Mouse (Mus musculus) right cerebral cortex, postnatal 36 days (tissue): ENCODE measurements at regions not wholly inside any gene's neighbourhood (a gene's known extent, or its start where the extent isn't known, plus 50 kb on each side); places are given as distances from the start of the nearest gene placed in this dataset.

Experiments used
- DNase-seq, 2 experiments: peaks; one replicate each; pipeline ENCODE4 v3.0.0; 2022; ENCODE audit warnings: low spot score in 2 of 2, mixed read lengths in 1 of 2

DNA sequence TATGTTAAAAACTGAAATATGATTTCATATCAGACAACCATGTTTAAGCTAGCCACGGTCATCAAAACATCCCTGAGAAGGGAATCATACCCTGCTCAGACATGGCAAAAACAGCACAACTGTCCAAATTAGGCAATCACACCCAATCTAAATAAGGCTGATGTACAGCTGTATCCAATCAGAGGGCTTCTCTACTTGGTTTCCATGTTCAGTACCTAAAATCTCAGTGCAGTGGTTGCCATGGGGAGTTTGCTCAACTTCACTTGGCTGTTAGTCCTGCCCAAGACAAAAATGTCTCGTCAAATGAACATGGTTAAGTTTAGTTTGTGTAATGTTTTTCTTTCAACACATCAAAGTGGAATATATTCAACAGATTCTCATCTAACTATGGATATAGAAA is 987.0 kb downstream of the Cdh9 start:
- DNase-seq = no peak

DNA sequence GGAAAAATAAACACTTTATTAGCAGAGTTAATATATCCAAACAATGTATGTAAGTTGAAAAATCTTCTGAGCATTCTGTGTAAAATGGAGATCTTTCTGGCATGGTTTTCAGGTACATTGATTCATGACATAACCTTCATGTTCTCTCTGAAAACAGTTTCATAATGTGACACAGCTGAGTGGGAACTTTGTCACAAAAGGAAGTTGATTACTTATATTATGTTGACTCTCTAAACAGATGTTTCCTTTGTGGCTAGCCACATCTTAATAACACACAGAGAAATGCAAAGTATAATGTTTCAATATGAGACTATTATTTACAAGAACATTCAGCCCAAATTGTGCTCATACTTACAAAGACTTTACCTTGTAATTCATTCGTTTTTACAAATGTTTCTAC is 1002.1 kb downstream of the Cdh9 start:
- no peak for DNase-seq

DNA sequence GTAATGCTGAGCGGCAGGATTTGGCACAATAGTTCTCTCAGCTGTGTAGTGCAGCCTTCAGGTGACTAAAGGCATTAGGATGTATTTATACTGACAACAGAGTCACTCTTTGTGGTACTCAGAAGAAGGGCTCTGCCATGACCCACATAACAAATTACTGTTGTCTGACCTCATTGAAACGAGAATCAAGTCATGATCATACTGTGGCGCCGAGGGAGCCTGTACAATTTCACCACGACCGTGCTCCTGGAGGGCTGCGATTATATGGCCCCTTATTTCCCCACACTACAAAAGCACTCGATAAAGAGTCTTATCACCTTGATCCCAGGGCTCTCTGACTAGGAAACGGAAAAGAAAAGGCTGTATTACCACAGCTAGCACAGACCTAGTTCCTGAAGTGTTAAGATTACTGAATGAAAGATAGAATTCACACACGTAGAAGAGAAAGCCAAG is 1041.7 kb downstream of the Cdh9 start:
- no peak for DNase-seq

DNA sequence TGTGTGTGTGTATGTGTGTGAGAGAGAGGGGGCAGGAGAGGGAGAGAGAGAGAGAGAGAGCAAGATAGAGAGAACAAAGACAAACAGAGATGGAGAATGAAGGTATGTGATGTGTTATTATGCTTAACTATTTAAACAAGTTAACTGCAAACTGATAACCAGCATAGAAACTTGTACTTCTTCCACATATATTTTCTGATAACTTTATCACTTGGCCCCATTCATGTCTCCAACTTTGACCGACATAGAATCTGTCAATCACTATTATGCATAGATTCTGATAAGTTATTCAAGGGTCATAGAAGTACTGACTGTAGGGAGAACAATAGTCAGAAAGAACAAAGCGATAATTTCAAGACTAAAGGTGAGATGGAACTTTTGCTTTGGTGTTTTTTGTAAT is 1039.0 kb upstream of the Cdh10 start:
- no peak for DNase-seq

DNA sequence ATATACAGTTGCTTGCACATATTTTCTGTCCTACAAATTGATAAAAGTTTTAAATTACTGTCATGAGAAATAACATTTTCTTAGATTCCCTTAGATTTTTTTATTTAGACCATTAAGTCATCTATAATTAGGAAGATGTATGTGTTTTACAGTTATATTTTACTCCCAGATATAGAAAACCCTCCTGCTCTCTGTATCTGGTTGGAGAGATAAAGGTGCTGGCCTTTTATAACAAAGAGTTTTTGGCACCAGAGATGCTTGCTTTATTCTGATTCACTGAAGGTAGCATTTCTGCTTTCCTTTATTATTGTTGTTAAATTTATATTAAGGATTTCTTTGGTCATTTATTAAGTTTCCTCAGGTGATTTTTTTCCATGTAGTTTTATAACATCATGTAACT is 1035.4 kb upstream of the Cdh10 start:
- DNase-seq = no peak

DNA sequence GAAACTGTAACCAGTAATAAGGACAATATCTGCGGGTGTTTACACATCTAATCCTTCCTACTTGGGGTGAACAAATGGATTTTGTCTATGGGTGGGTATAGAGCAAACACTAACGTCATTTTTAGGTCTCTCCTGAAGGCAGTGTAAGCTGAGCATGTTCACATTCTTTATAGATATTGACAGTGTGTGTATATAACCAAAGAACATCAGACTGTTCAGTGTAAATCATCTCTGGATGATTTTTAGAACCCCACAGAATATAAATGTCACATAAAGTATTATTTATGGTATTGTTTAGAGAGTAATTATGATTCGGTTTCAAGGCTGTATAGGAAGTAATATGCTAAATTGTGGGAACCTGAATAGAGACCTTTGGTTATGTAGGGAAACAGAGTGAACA is 1021.2 kb upstream of the Cdh10 start:
- no peak for DNase-seq

DNA sequence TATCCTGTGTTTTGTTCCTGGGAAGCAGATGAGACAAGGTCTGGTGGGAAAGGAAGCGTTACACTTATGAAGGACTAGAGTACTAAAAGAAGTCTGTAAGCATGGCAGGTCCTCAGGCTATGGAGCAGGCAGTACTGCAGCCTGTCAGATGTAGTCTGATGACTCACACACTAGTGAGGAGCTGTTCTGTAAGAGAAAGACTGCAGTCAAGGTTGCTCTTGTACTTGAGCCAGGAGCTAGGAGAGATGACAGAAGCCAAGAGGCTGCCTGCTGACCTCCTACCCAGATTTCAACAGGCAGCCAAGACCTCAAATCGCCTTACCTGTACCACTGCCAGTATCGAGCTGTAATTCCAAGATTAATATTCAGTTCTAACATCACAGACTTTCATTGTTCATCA is 1017.3 kb upstream of the Cdh10 start:
- no peak for DNase-seq

DNA sequence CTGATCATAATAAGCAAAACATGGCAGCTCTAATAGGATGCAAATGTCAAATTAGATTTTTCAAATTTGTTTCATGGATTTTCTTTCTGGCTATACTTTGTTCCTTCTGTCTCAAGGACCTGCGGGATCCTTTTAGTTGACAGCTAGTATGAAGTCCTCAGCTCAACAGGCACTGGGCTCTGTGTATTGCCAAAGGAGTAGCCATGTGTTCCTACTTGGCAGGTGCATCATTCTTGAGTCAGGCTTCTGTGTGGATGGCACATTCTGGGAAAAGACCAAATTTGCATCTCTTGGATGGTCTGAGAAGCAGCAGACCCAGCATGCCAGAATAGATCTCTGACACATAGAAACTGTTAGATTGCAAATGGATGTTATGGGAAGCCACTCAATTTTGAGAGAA is 1015.6 kb upstream of the Cdh10 start:
- DNase-seq = no peak

DNA sequence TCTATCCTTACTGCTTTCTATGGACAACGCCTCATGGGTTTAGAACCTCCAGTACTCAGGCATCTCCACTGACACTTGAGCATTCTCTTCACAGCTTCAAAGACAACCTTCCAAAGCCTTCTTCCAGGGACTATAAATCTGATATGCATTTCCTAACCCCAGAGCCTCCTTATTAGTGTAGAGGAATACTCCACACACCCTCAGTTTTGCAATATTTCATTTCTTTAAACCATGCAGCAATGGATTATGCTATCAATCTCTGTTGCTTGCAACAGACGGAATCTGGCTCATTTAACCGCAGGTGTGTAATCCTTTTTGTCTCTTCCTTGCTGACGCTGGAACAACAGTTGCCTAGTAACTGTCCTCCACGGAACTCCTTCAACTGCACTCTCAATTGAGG is 988.4 kb upstream of the Cdh10 start:
- DNase-seq = no peak

DNA sequence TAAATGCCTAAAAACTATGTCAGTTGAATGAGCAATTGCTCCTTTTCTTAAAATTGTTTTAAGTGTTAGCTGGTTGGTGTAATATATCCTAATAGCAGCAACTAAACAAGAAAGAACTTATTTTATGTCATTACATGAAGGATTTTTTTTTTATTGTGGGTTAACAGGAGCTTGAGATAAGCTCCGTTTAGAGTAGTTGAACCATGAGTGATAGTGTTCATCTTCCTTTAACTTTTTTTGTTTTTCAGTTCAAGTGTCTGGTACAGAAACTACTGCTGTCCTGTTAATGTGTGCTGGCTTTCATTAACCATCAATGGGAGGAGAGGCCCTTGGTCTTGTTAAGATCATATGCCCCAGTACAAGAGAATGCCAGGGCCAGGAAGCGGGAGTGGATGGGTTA is 986.8 kb upstream of the Cdh10 start:
- no peak for DNase-seq

DNA sequence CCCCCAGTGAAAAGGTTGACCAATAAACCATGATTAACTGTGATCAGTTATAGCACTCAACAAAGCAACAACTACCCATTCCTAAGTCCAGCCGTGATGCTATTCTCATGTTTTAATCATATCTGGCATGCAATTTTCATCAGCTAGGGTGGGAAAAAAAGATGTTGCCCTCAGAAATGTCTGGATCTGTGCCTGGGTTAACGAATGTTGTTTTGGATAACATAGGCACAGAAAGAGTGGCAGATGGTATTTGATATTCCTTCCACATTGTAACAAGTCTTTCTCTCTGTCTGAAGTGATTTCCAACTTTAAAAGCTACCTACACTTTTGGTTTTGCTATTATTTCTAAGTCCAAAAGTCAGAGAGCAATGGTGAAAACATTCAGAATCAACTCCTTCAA is 938.6 kb upstream of the Cdh10 start:
- no peak for DNase-seq

DNA sequence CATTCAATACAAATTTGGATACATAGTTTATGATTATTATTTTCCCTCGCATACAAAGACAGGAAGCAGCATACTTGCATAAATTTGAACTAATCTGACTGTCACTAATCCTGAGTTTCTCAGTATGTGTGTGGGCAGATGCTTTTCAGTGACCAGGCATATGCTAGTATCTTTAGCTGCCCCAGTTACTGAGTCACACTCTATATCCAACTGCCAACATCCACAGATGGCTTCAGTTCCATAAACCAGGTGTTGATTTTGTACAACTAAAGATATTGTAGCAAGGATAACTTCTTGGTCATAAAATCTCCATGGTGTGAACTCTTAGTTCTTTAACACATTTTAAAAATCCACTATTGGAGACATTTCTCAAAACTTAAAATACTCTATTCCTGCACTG is 929.4 kb upstream of the Cdh10 start:
- DNase-seq = peak; percentile 3 to 51

DNA sequence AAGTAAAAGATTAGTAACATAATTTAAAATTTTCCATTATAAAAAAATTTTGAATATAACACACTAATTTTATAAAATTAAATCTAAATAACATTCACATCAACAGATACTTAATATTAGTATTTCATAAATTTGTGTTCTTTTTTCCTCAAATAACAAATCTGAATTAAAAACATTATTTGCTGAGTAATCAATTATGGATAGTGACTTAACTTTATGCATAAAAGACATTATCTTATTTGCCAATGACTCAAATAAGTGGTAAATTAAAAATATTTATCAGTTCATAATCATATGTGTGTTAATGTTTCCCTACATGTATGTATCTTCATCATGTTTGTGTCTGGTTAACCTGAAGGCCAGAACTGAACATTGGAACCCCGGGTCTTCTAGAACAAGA is 918.7 kb upstream of the Cdh10 start:
- no peak for DNase-seq

DNA sequence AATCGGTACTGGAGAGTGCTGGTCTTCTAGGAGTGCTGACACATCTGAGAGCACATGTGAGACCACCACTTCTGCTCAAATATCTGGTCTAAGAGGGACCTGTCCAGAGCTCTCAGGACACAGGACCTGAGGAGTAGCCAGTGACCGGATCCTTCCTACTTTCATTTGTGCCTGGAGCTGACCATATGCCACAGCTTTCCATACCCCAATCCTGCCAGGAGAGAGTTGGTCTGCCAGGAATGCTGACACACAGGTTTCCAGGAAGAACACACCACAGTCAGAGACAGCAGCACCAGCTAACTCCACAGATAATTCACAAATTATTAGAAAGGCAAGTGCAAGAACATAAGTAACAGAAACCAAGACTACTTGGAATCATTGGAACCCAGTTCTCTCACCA is 906.5 kb upstream of the Cdh10 start:
- DNase-seq = no peak

DNA sequence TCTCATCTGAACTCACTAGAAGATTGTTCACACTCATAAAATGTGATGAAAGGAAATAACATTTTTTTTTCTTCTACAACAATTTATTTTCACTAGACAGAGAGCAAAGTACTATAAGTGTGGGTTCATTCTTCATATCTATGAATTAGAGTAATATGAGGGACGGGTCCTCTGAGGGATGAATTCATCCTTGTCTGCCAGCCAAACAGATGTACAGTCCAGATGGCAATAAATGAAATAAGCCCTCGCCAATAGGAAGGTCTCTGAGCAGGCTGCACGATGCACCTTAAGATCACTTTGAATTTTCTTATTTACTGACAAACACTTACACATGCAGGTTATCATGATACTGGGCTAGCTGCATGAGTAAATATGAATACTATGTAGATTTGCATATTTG is 886.2 kb upstream of the Cdh10 start:
- DNase-seq = no peak

DNA sequence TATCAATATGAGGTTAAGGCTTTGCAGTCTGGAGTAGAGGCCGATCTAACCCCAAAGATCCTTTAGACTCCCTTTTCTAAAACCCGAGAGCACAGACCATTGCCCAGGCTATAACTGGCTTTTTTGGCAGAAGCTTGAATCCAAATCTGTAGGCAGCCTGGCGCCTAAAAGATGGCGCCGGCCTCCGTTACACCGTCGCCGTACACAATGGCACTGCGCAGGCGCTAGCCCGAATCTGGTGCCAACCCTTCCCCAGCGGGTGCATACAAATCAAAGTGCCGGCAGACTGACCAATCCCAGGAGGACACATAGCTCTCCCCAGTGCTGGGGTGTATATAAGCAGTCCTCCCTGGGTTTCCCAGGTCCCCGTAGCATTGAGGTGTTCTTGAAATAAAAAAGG is 884.9 kb upstream of the Cdh10 start:
- no peak for DNase-seq

DNA sequence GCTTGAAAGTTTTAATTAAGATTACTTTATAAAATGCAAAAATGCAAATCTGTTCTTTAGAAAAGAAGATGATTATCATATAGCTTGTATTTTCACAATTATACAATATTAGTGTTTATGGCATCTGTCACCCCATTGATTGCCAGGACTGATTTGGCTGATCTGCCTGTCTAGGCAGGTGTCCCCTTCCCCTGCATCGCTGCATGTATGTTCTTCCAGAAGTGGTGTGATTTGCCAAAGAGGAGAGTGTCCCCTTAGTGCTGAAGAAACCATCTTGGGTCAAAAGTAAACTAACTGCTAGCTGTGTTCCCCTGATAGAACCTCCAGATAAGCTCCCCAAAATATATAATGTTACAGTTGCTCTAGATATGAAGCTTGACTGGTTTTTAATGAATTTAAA is 883.3 kb upstream of the Cdh10 start:
- no peak for DNase-seq

DNA sequence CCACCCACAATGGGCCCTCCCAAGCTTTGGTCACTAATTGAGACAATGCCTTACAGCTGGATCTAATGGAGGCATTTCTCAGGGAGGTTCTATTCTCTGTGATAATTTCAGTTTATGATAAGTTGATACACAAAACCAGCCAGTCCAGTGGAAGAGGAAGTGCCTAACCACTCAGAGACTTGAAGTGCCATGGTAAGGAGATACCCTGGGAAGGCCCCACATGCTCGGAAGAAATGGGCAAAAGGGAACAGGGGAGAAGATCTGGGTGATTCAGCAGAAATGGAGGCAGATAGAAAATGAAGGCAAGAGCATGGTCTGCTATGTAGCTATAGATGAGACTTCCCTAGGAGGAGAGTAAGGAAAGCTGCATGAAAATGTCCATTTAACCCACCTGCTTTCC is 856.0 kb upstream of the Cdh10 start:
- DNase-seq = no peak

DNA sequence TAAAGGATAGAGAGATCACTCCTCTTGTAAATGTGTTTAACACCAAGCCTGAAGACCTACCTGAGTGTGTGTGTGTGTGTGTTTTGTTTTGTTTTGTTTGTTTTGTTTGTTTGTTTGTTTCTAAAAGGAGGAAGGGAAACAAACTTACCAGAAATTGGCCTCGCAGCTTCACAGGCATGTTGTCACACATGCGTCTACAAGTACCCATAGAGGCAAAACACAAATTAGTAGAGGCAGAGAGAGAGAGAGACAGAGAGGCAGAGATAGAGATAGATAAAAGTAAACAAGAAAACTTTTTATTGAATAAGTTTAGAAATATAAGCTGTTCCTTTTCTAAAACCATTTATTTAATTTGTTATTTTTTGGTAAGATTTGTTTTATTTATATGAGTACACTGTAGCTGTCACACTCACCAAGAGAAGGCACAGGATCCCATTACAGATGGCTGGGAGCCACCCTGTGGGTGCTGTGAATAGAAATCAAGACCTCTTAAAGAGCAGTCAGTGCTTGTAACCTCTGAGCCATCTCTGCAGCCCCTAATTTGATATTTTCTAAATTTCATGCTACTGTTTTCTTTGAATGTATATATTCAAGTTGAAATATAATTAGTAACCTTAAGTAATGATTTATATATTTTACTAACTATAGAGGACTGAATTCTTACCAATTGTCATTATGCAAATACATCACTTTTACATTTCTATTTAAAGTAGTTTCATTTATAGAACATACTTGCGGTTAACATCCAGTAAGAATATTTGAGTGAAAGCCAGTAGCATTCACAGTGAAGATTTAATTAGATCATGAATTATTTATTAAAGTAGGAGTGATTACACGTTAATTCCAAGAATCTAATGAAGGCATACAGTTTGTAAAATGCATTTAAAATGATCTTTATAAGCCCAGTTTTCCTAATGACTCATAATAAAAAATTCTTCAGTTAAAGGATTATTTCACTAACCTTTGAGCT is 855.2 kb upstream of the Cdh10 start:
- no peak for DNase-seq

DNA sequence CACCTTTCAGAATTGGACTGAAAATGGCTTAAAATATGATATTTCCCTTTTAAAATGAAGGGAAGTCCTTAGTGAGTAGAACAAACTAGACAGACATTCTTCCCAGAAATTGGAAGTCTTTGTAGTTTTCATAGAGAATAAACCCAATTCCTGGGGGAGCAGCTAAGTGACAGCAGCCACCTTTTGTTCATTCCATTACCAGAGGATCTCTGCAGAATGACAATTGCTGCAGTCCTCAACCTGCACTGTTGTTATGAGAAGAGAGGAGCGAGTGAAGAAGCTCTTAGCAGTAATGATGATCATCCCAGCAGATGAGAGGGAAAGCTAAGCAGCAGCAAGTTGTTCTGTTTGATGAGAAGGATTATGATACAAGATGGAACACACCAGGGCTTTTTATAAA is 831.0 kb upstream of the Cdh10 start:
- DNase-seq = no peak

DNA sequence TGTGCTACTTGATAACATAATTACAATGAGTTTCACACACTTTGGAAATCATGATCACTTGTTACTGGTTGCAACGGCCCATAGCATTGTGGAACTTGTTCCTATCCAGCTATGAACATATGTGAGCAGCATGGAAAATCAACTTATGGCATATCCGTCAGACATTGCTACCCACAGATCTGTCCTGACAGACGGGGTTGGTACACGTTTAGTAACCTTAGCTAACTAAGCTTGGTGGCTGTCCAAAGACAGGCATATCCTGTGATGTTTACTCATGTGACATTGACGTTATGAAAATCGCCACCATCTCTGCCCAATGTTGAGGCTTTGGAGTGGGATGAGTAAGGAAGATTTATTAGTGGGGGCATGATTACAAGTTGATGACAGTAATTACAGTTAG is 786.1 kb upstream of the Cdh10 start:
- DNase-seq = peak in 1 of 2 experiments; percentile 20

DNA sequence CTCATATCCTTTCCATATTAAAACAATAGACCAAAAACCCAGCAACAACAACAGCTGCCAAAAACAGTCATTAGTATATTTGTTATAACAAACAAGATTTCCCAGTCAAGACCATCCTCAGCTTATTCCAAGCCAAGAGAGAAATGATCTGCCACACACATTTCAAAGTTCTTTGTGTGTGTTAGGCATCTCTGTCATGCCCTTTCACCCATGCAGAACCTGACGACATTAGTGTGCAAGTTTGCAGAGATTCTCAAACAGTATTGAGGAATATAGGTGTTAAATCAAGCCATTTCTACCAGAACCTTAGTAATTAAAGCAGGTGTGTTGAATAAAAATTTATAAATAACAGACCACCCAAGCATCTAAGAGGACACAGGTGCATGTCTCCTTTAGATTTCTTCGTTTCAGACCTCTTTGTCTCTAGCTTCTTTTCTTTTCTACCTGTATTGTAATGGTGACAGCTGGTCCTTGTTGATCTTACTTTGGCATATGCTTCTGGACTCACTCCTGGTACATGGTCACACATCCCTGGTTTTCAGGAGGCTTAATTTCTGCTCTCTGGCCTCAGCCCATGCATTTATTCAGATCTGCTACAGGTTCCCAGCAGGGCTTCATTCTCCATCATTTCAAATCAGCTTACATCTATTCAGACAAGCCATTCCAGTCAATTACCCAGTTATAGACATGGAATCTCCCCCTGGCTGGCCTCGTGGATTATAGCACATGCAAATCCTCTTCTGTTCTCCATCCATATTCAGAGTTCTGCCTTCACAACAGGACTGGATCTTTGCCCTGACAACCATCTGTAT is 766.3 kb upstream of the Cdh10 start:
- DNase-seq = no peak

DNA sequence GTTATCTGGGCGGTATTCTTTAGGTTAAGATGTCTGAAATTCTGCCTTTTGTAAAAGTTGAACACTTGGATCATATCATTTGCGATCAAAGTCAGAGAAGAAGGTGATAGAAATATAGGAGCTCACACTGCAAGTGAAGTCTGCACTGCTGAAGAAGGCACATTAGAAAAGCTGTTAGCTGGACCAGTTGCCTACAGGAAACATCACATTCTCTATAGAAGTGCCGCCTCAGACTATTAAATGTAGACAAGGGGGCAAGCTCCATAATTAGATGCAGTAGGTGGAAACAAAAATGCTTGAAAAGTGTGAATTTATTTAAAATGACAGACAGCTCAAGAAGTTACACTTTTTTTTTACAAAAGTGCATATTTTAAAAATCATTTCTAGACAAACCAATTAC is 753.2 kb upstream of the Cdh10 start:
- DNase-seq = peak in 1 of 2 experiments; percentile 28
